Mouse (Mus musculus) liver, embryonic 14.5 days (tissue): ENCODE data around the gene Sh3tc1.

ENCODE experiments used
- CTCF ChIP-seq: IDR thresholded peaks from 2 replicates; pipeline ENCODE4 v1.5.1; 2016; ENCODE audit warnings: antibody characterized with exemption, low read depth, control low read depth
- EP300 ChIP-seq: IDR thresholded peaks from 2 replicates; pipeline ENCODE4 v1.6.1; 2016; ENCODE audit warnings: antibody characterized with exemption, low read depth

DNA sequence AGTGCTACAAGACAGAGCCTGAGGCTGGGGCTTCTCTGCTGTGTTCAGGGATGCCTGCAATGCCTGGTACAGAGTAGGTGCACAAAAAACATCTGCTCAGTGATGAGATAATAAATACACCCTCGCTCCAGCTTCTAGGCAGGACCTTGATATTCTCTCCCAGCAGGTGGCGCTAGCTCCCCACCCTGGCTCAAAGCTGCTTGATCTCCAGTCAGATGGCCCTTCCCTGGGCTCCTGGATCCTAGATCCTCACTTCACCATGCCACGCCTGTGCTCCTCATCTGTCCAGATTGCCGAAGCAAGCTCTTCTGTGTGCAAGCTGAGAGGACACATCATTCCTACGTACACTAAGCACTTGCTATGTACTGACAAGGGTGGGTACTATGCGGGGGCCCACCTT, 38.7 kb downstream of the Sh3tc1 start:
- TF ChIP-seq CTCF (peak; percentile 82), EP300 (no peak)
